Mouse (Mus musculus) liver, embryonic 13.5 days (tissue): ENCODE results near the gene Pcdh15. TPM values are rescaled to one million over a fixed set of nuclear protein-coding genes. Genes with fewer than 3 reads are reported as not detected.

Source experiments
- ATAC-seq: fragments of 200-750 bp; cut with Nextera tagmentation; 2 replicates; pipeline ENCODE4 v1.8.0; 2017; ENCODE audit warnings: low read depth, mild to moderate bottlenecking, moderate number of reproducible peaks, moderate library complexity
- DNase-seq: peaks from one replicate; pipeline ENCODE4 v3.0.0; 2022
- H3K27ac ChIP-seq: fragments of 300-500 bp; sonication (generic); 2 replicates; pipeline ENCODE4 v1.5.1; 2015; ENCODE audit warnings: moderate library complexity, mild to moderate bottlenecking, inconsistent platforms
- H3K27me3 ChIP-seq: fragments of 300-500 bp; sonication (generic); 2 replicates; pipeline ENCODE4 v1.6.1; 2015; ENCODE audit warnings: mild to moderate bottlenecking, inconsistent platforms
- H3K36me3 ChIP-seq: fragments of 300-500 bp; sonication (generic); 2 replicates; pipeline ENCODE4 v1.6.1; 2015; ENCODE audit warnings: mild to moderate bottlenecking, inconsistent platforms
- H3K4me1 ChIP-seq: fragments of 300-500 bp; sonication (generic); replicated peaks from 2 replicates; pipeline ENCODE4 v1.6.1; 2015; ENCODE audit warnings: inconsistent platforms
- H3K4me2 ChIP-seq: fragments of 300-500 bp; sonication (generic); 2 replicates; pipeline ENCODE4 v1.6.1; 2015; ENCODE audit warnings: inconsistent platforms, mild to moderate bottlenecking, moderate library complexity
- H3K4me3 ChIP-seq: fragments of 300-500 bp; sonication (generic); replicated peaks from 2 replicates; pipeline ENCODE4 v1.5.1; 2015; ENCODE audit warnings: mild to moderate bottlenecking, inconsistent platforms
- H3K9ac ChIP-seq: fragments of 300-500 bp; sonication (generic); 2 replicates; pipeline ENCODE4 v1.6.1; 2015; ENCODE audit warnings: mild to moderate bottlenecking, inconsistent platforms
- H3K9me3 ChIP-seq: fragments of 300-500 bp; sonication (generic); replicated peaks from 2 replicates; pipeline ENCODE4 v1.6.1; 2016; ENCODE audit warnings: inconsistent platforms
- WGBS: fragments of 180-500 bp; shearing (Covaris S2); methylation state at CpG from one replicate; pipeline ENCODE4 v1.1.7; 2015; ENCODE audit not compliant: insufficient replicate concordance; 5-methylcytosine and 5-hydroxymethylcytosine counted together
- polyA plus RNA-seq: library from polyadenylated mRNA; unstranded; fragments of >200 nt; fragmentation: Nextera tagmentation; extraction: Ambion mirVana; gene quantifications from 2 replicates; pipeline ENCODE4 v1.2.1, GENCODE M21; 2015

The Pcdh15 gene
- polyA plus RNA-seq, 1 experiment from 2014 or later: 0.13 TPM

- ATAC-seq: no peak
- WGBS: 68% methylated on average over 5 of the region's 5 CpGs
- Histone ChIP-seq H3K27ac (no peak overlapping the region), H3K9me3 (no peaks in the 10 kb centered on the region), H3K4me1 (no peaks in the 10 kb centered on the region), H3K36me3 (no peaks in the 10 kb centered on the region), H3K4me2 (no peak overlapping the region), H3K4me3 (no peak overlapping the region), H3K9ac (no peak overlapping the region), H3K27me3 (no peaks in the 10 kb centered on the region)
- DNase-seq: no peak
Measured at GRCm38 (mm10) chr10:73984057-73984456, 884.9 kb downstream of the Pcdh15 start.

DNA sequence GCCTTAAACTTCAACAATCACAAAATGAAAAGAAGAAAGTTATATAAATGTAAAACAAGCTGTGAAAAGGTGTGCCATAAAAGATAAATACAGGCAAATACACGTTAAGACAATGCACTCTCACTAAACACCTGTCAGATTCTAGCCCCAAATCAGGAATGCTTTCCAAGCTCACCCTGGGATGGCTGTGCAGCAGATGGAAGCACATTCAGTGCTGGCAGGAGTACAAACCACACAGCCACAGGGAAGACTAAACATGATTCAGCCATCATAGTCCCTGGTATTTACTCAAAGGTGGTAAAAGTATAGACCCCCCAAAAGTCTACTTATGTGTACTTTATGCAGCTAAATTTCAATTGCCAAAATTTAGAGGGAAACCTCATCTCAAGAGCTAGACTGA is 909.7 kb downstream of the Pcdh15 start:
- H3K4me3 ChIP-seq: no peak overlapping the region
- H3K9me3 ChIP-seq: no peaks in the 10 kb centered on the region
- no peak overlapping the region for H3K27ac ChIP-seq
- ATAC-seq: no peak
- no peaks in the 10 kb centered on the region for H3K36me3 ChIP-seq
- no peaks in the 10 kb centered on the region for H3K4me1 ChIP-seq
- no peak for DNase-seq
- H3K27me3 ChIP-seq: no peaks in the 10 kb centered on the region
- H3K4me2 ChIP-seq: no peak overlapping the region
- no peak overlapping the region for H3K9ac ChIP-seq
- WGBS: 17% methylated on average over 1 of the region's 1 CpGs

DNA sequence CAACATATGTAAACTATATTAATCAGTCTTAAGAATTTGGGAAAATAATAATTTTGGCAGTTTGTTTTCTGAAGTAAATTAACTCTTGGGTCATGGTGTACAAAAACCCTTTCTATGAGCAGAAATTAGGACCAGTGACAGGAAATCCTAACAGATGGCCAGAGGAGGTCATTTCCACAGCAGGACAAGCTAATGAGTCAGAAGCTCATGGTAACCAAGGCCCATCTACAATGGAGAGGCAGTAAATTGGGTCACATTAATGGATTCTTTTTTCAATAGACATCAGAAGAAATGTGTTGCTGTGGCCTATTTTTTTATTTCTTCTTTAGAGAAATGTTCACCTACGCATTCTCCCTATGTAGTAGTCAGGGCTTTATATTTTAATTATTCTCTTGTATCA is 923.9 kb downstream of the Pcdh15 start:
- DNase-seq (no peak), ATAC-seq (no peak)
- Histone ChIP-seq H3K9ac (no peak overlapping the region), H3K4me1 (no peaks in the 10 kb centered on the region), H3K27me3 (no peaks in the 10 kb centered on the region), H3K27ac (no peak overlapping the region), H3K9me3 (no peaks in the 10 kb centered on the region), H3K4me3 (no peak overlapping the region), H3K4me2 (no peak overlapping the region), H3K36me3 (no peaks in the 10 kb centered on the region)
- WGBS: 57% methylated on average over 1 of the region's 1 CpGs

GRCm38 (mm10) chr10:74053059-74053458 is 953.9 kb downstream of the Pcdh15 start:
- H3K4me1 ChIP-seq: no peaks in the 10 kb centered on the region
- no peak overlapping the region for H3K9ac ChIP-seq
- 51% methylated on average over 9 of the region's 9 CpGs for WGBS
- ATAC-seq (no peak), DNase-seq (no peak)
- H3K36me3 ChIP-seq: no peaks in the 10 kb centered on the region
- H3K27ac ChIP-seq: no peak overlapping the region
- H3K27me3 ChIP-seq: no peaks in the 10 kb centered on the region
- no peak overlapping the region for H3K4me2 ChIP-seq
- H3K9me3 ChIP-seq: no peaks in the 10 kb centered on the region
- no peak overlapping the region for H3K4me3 ChIP-seq

DNA sequence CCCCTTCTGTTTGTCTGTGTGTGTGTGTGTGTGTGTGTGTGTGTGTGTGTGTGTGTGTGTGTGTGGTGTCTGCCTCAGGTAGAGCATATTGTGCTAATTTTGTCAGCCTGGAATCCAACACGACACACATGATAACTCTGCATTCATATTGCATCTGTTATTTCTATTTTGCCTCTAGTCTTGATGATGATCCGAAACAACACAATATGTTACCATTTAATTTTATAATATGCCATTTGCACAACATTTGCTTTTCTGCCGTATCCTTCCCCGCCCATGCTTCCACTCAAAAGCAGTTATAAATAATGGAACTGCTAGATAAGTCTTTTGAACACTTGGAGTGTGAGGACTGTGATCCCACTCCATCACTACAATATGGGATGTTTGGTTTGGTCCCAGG is 987.5 kb downstream of the Pcdh15 start:
- ATAC-seq (no peak), DNase-seq (no peak)
- H3K36me3 ChIP-seq: no peaks in the 10 kb centered on the region
- H3K27ac ChIP-seq: no peak overlapping the region
- H3K4me3 ChIP-seq: no peak overlapping the region
- no peaks in the 10 kb centered on the region for H3K4me1 ChIP-seq
- H3K4me2 ChIP-seq: no peak overlapping the region
- WGBS: 69% methylated on average over 4 of the region's 4 CpGs
- no peaks in the 10 kb centered on the region for H3K27me3 ChIP-seq
- no peak overlapping the region for H3K9ac ChIP-seq
- no peaks in the 10 kb centered on the region for H3K9me3 ChIP-seq

GRCm38 (mm10) chr10:74098296-74098695 is 999.2 kb downstream of the Pcdh15 start:
- DNase-seq (no peak), ATAC-seq (no peak)
- Histone ChIP-seq H3K4me3 (no peak overlapping the region), H3K4me2 (no peak overlapping the region), H3K9ac (no peak overlapping the region), H3K27ac (no peak overlapping the region), H3K4me1 (no peaks in the 10 kb centered on the region), H3K36me3 (no peaks in the 10 kb centered on the region), H3K27me3 (no peaks in the 10 kb centered on the region), H3K9me3 (no peaks in the 10 kb centered on the region)
- 78% methylated on average over 1 of the region's 1 CpGs for WGBS

DNA sequence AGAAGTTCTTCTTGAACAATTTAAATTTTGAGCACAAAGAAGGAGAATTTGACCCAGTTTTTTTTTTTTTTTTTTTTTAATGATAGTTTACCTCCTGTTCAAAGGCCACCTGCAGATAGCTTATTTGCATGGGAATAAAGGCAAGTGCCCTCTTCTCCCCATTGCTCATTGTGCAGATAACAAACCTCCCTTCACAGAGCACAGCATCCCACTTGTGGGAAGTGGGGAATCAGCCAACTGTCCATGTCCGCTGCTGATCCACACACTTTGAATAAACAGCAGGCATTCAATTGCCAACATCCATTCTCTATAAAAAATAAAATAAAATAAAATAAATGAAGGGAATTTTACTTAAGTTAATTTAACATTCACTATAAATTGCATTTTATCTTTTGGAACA is 1015.0 kb downstream of the Pcdh15 start:
- H3K9me3 ChIP-seq: no peaks in the 10 kb centered on the region
- H3K27ac ChIP-seq: no peak overlapping the region

GRCm38 (mm10) chr10:74116817-74117216 is 1017.7 kb downstream of the Pcdh15 start:
- ATAC-seq (no peak), DNase-seq (no peak)
- no peak overlapping the region for H3K4me3 ChIP-seq
- no peak overlapping the region for H3K9ac ChIP-seq
- 11% methylated on average over 1 of the region's 1 CpGs for WGBS
- no peaks in the 10 kb centered on the region for H3K36me3 ChIP-seq
- no peaks in the 10 kb centered on the region for H3K27me3 ChIP-seq
- H3K27ac ChIP-seq: no peak overlapping the region
- no peaks in the 10 kb centered on the region for H3K4me1 ChIP-seq
- H3K4me2 ChIP-seq: no peak overlapping the region
- no peaks in the 10 kb centered on the region for H3K9me3 ChIP-seq

More for the DNA sequence above, 1015.0 kb downstream of the Pcdh15 start:
- 62% methylated on average over 1 of the region's 1 CpGs for WGBS
- DNase-seq (no peak), ATAC-seq (no peak)
- Histone ChIP-seq H3K4me2 (no peak overlapping the region), H3K27me3 (no peaks in the 10 kb centered on the region), H3K4me3 (no peak overlapping the region), H3K9ac (no peak overlapping the region), H3K36me3 (no peaks in the 10 kb centered on the region), H3K4me1 (no peaks in the 10 kb centered on the region)

DNA sequence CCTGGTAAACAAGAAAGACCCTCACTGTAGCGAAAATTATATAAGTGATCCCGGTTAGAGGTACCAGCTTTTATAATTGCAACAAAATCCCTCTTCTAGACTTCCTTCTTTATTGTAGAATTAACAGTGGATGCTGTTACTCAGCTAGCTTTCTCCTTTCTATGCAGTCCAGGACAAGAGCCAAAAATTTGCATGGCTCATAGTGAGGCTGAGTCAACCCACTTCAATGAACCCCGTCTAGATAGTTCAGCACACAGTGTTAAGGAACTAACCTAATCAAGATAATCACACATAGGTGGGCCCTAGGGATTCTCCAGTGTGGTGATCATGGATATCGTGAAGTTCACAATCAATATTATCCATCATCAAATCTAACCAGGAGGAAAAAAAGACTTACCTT is 1024.3 kb downstream of the Pcdh15 start:
- Histone ChIP-seq H3K27ac (no peak overlapping the region), H3K4me1 (no peaks in the 10 kb centered on the region), H3K9me3 (no peaks in the 10 kb centered on the region), H3K9ac (no peak overlapping the region), H3K36me3 (no peaks in the 10 kb centered on the region), H3K4me3 (no peak overlapping the region), H3K27me3 (no peaks in the 10 kb centered on the region), H3K4me2 (no peak overlapping the region)
- ATAC-seq (no peak), DNase-seq (no peak)
- 67% methylated on average over 4 of the region's 4 CpGs for WGBS

DNA sequence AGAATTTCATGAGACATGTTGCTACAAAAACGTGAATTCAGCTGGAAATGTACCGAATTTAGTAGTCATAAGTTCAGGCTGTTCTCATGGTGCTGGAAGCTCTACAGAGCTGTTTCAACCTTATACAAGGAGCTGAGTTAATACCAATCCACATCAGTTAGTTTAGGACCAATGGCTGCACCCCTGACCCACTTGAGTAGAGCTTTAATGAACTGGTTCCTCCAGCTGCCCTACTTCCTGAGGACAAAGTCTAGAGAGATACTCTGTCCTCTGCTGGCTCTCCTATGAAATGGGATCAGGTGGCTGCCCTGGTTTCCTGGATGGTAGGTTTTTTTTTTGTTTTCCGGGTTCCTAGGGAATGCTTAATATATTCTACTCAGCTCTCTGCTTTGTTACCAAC is 1030.0 kb downstream of the Pcdh15 start:
- Histone ChIP-seq H3K36me3 (no peaks in the 10 kb centered on the region), H3K4me2 (no peak overlapping the region), H3K9ac (no peak overlapping the region), H3K27me3 (no peaks in the 10 kb centered on the region), H3K9me3 (no peaks in the 10 kb centered on the region), H3K27ac (no peak overlapping the region), H3K4me1 (no peaks in the 10 kb centered on the region), H3K4me3 (no peak overlapping the region)
- 60% methylated on average over 3 of the region's 3 CpGs for WGBS
- ATAC-seq (no peak), DNase-seq (no peak)

- H3K9ac ChIP-seq: no peak overlapping the region
- H3K4me1 ChIP-seq: no peaks in the 10 kb centered on the region
- no peaks in the 10 kb centered on the region for H3K9me3 ChIP-seq
- no peak overlapping the region for H3K4me3 ChIP-seq
- no peak for DNase-seq
- H3K4me2 ChIP-seq: no peak overlapping the region
- ATAC-seq: no peak
- no peak overlapping the region for H3K27ac ChIP-seq
- no peaks in the 10 kb centered on the region for H3K27me3 ChIP-seq
- no peaks in the 10 kb centered on the region for H3K36me3 ChIP-seq
Measured at GRCm38 (mm10) chr10:74129665-74130064, 1030.5 kb downstream of the Pcdh15 start.

DNA sequence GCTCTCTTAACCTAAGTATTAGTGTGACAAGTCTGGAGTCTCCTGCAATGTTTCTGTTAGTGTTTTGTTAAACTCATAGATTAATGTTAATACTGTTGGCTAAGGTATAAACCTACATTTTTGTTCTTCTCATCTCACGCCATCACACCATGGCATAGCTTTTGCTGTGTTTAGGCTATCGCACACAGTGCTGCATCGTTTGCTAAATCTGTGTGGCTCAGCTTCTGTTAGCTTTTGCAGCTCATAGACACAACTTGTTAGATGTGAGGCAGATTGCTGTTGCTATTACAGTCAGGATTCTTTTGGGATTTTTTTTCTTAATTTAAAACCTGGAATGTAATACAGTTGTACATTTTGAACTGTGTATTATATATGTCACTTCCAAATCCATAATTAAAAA is 1031.7 kb downstream of the Pcdh15 start:
- no peak for ATAC-seq
- no peaks in the 10 kb centered on the region for H3K36me3 ChIP-seq
- H3K27me3 ChIP-seq: no peaks in the 10 kb centered on the region
- WGBS: 65% methylated on average over 3 of the region's 3 CpGs
- H3K4me1 ChIP-seq: no peaks in the 10 kb centered on the region
- H3K9me3 ChIP-seq: no peaks in the 10 kb centered on the region
- no peak overlapping the region for H3K4me2 ChIP-seq
- H3K4me3 ChIP-seq: no peak overlapping the region
- no peak for DNase-seq
- H3K9ac ChIP-seq: no peak overlapping the region
- no peak overlapping the region for H3K27ac ChIP-seq

- no peak overlapping the region for H3K4me3 ChIP-seq
- H3K4me2 ChIP-seq: no peak overlapping the region
- H3K27ac ChIP-seq: no peak overlapping the region
- ATAC-seq: no peak
- no peaks in the 10 kb centered on the region for H3K4me1 ChIP-seq
- H3K36me3 ChIP-seq: no peaks in the 10 kb centered on the region
- H3K9me3 ChIP-seq: no peaks in the 10 kb centered on the region
- no peak overlapping the region for H3K9ac ChIP-seq
- no peak for DNase-seq
- no peaks in the 10 kb centered on the region for H3K27me3 ChIP-seq
Measured at GRCm38 (mm10) chr10:74147966-74148365, 1048.8 kb downstream of the Pcdh15 start.
